Mouse (Mus musculus): ENCODE results near the gene Epb41l4b. TPM values are rescaled to one million over a fixed set of nuclear protein-coding genes. Genes with fewer than 3 reads are reported as not detected.

Gene Epb41l4b
- polyA plus RNA-seq, 1 experiment from 2014 or later: 2.3 TPM

- Histone ChIP-seq H3K9me3 (no peaks in the 10 kb centered on the region), H3K36me3 (no peaks in the 10 kb centered on the region), H3K9ac (replicated peaks) (no peak overlapping the region), H3K4me1 (replicated peaks) (no peaks in the 10 kb centered on the region), H3K4me2 (replicated peaks) (no peak overlapping the region), H3K27me3 (no peaks in the 10 kb centered on the region), H3K27ac (no peak overlapping the region), H3K4me3 (replicated peaks) (no peak overlapping the region)
- peak; percentile 50 for ATAC-seq
- WGBS: 26% methylated on average over 5 of the region's 5 CpGs
Observed at GRCm38 (mm10) chr4:57017229-57017628, 126.0 kb downstream of the Epb41l4b start.

GRCm38 (mm10) chr4:57016366-57017171 lies 126.7 kb downstream of the Epb41l4b start:
- ATAC-seq: peak; percentile 53
- no peak overlapping the region; the same call in 1 of the 2 replicates for H3K9ac ChIP-seq (replicated peaks)
- no peak overlapping the region for H3K4me3 ChIP-seq (replicated peaks)
- no peaks in the 10 kb centered on the region for H3K4me1 ChIP-seq (replicated peaks)
- H3K9me3 ChIP-seq: no peaks in the 10 kb centered on the region
- WGBS: 50% methylated on average over 18 of the region's 18 CpGs
- H3K36me3 ChIP-seq: no peaks in the 10 kb centered on the region
- H3K27ac ChIP-seq: no peak overlapping the region
- no peaks in the 10 kb centered on the region for H3K27me3 ChIP-seq
- H3K4me2 ChIP-seq (replicated peaks): no peak overlapping the region

DNA sequence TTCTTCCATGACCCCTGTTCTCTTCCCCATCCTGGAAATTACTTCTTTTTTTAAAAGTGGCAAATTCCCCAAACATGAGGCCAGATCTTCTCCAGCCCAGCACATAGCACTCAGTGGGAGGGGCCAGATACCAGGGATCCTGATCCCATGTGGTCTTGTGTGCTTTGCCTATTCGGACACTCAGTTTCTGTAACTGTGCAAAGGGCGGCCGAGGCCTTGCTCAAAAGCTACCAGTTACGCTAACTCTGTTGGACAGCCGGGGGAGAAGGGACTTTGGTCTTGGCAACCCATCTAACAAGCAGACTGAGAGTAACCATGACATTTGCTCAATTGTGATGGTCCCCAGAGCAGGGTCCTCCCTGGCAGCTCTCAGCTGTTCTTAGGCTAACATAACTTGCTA lies 128.2 kb downstream of the Epb41l4b start:
- Histone ChIP-seq H3K27ac (no peak overlapping the region), H3K9ac (replicated peaks) (no peak overlapping the region), H3K27me3 (no peaks in the 10 kb centered on the region), H3K4me1 (replicated peaks) (no peaks in the 10 kb centered on the region), H3K4me3 (replicated peaks) (no peak overlapping the region), H3K9me3 (no peaks in the 10 kb centered on the region), H3K4me2 (replicated peaks) (no peak overlapping the region), H3K36me3 (no peaks in the 10 kb centered on the region)
- no peak for ATAC-seq
- 93% methylated on average over 5 of the region's 5 CpGs for WGBS

DNA sequence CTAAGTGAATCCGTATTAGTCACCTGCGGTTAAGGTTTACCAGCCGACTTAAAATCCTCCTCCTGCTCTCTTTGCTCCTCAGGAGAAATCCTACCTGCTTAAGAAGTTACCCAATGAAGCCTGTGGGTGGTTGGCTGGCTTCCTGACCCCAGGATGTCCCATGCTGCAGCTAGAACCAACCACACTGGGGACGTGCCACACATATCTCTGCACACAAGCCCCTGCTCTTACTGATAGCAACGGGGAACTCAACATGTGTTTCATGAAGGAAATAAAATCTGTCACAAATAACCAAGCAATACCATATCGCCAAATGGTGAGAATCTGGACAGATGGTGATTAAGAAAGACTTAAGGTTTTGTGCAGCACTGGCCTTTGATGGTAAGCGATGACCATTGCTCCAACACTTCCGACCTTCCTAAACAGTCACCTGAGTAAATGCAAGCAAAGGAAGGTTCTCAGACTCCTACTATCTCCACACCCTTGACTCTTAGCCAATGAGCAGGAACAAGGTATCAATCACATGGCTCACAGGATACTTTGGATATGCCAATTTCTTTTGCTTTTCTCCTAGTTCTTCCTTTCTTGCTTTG lies 131.7 kb downstream of the Epb41l4b start:
- no peaks in the 10 kb centered on the region for H3K9me3 ChIP-seq
- H3K4me1 ChIP-seq (replicated peaks): no peaks in the 10 kb centered on the region
- no peak overlapping the region for H3K4me2 ChIP-seq (replicated peaks)
- no peak overlapping the region for H3K4me3 ChIP-seq (replicated peaks)
- WGBS: 75% methylated on average over 8 of the region's 8 CpGs
- no peak overlapping the region for H3K27ac ChIP-seq
- no peak for ATAC-seq
- H3K27me3 ChIP-seq: no peaks in the 10 kb centered on the region
- no peaks in the 10 kb centered on the region for H3K36me3 ChIP-seq
- no peak overlapping the region for H3K9ac ChIP-seq (replicated peaks)

DNA sequence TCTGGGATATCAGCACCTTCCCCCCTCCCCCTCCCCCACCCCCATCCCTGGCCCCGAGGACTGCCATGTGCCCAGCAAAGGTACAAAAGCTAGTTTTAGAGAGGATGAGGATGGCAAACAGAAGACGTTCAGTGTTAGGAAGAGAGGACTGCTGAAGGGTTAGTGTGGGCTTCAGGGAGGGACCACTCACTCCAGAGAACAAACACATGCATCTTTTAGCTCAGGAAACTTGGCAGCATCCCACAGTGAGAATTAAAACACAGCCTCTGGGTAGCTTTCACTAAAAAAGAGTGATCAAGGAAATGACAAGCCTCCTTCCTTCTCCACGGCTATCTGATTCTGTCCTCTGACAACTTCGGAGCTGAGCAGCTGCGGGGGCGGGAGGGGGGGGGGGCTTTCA lies 132.3 kb downstream of the Epb41l4b start:
- Histone ChIP-seq H3K4me3 (replicated peaks) (no peak overlapping the region), H3K36me3 (no peaks in the 10 kb centered on the region), H3K9me3 (no peaks in the 10 kb centered on the region), H3K4me1 (replicated peaks) (no peaks in the 10 kb centered on the region), H3K9ac (replicated peaks) (no peak overlapping the region), H3K27me3 (no peaks in the 10 kb centered on the region), H3K27ac (no peak overlapping the region), H3K4me2 (replicated peaks) (no peak overlapping the region)
- 21% methylated on average over 6 of the region's 6 CpGs for WGBS
- no peak for ATAC-seq

DNA sequence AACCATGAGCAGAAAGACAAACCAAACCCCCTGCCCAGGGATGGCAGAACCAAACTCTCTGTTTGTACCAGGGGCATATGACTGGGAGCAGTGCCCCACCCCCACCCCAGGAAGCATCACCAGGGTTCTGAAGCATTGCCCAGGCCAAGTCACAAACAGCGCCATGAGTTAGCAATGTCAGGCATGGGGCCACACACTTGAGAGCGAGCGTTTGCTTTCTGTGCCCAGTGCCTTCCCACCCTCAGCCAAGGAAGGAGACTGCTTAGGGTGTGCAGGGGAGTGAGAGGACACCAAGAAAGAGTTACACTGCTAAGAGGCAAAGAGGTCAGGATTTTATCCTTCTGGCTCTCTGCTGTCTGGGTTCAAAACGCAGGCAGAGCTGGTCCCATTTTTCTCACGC lies 132.8 kb downstream of the Epb41l4b start:
- Histone ChIP-seq H3K27ac (no peak overlapping the region), H3K9ac (replicated peaks) (no peak overlapping the region), H3K4me2 (replicated peaks) (no peak overlapping the region), H3K27me3 (no peaks in the 10 kb centered on the region), H3K9me3 (no peaks in the 10 kb centered on the region), H3K4me3 (replicated peaks) (no peak overlapping the region), H3K36me3 (no peaks in the 10 kb centered on the region), H3K4me1 (replicated peaks) (no peaks in the 10 kb centered on the region)
- WGBS: 50% methylated on average over 5 of the region's 5 CpGs
- ATAC-seq: peak; percentile 9; the same call in 1 of the 2 replicates

DNA sequence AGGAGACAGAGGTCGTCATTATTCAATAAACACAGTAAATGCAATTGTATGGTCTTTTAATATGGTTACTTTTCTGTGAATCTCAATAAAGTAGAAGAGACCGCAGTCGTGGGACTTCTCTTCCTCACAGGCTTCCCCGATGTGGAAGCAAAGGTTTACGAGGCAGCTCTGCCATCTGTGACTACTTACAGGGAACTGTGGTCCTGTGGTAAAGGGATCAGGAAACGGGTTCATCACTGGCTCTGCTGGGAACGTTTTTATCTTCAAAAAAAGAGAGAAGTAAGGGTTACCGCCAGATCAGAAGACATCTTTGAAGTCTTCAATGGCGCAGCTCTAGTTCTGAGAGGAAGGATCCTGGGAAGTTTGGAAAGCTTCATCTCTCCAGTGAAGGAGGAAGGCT lies 135.5 kb downstream of the Epb41l4b start:
- no peak overlapping the region for H3K4me3 ChIP-seq (replicated peaks)
- H3K4me1 ChIP-seq (replicated peaks): no peaks in the 10 kb centered on the region
- no peak for ATAC-seq
- H3K27ac ChIP-seq: no peak overlapping the region
- WGBS: 86% methylated on average over 9 of the region's 9 CpGs
- H3K9ac ChIP-seq (replicated peaks): no peak overlapping the region
- H3K4me2 ChIP-seq (replicated peaks): no peak overlapping the region
- no peaks in the 10 kb centered on the region for H3K9me3 ChIP-seq
- no peaks in the 10 kb centered on the region for H3K36me3 ChIP-seq
- no peaks in the 10 kb centered on the region for H3K27me3 ChIP-seq

GRCm38 (mm10) chr4:57005011-57005410 lies 138.2 kb downstream of the Epb41l4b start:
- H3K36me3 ChIP-seq: no peaks in the 10 kb centered on the region
- H3K27me3 ChIP-seq: no peaks in the 10 kb centered on the region
- 78% methylated on average over 8 of the region's 8 CpGs for WGBS
- H3K9me3 ChIP-seq: no peaks in the 10 kb centered on the region
- no peak overlapping the region for H3K4me3 ChIP-seq (replicated peaks)
- no peak overlapping the region for H3K9ac ChIP-seq (replicated peaks)
- no peaks in the 10 kb centered on the region for H3K4me1 ChIP-seq (replicated peaks)
- ATAC-seq: 0 out of 2 replicates have a peak, but pooled peaks have one; percentile 24
- no peak overlapping the region for H3K27ac ChIP-seq
- no peak overlapping the region for H3K4me2 ChIP-seq (replicated peaks)

DNA sequence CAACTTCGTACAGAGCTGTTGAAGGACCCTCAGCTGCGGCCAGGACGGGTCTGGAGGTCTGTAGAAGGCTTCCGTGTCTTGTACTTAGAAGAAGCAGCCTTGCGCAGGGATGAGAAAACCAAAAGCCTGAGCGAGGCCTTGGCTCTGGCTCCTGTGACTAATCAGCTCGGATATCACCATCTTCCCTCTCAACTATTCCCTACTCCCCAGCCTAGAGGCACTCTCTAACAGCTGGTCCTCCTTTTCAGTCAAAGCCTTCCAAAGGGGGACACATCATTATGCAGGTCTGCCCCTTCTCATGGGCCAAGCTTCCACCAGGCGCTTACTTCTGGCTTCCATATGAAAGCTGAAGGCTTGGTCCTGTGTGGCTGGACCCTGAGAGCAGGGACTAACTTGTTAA lies 139.4 kb downstream of the Epb41l4b start:
- Histone ChIP-seq H3K27me3 (no peaks in the 10 kb centered on the region), H3K9ac (replicated peaks) (no peak overlapping the region), H3K9me3 (no peaks in the 10 kb centered on the region), H3K4me1 (replicated peaks) (no peaks in the 10 kb centered on the region), H3K36me3 (no peaks in the 10 kb centered on the region), H3K4me3 (replicated peaks) (no peak overlapping the region), H3K4me2 (replicated peaks) (no peak overlapping the region), H3K27ac (no peak overlapping the region)
- no peak for ATAC-seq
- 82% methylated on average over 8 of the region's 8 CpGs for WGBS

GRCm38 (mm10) chr4:57002751-57003150 lies 140.5 kb downstream of the Epb41l4b start:
- no peaks in the 10 kb centered on the region for H3K27me3 ChIP-seq
- no peak overlapping the region for H3K4me3 ChIP-seq (replicated peaks)
- H3K36me3 ChIP-seq: no peaks in the 10 kb centered on the region
- H3K9ac ChIP-seq (replicated peaks): no peak overlapping the region
- no peak overlapping the region for H3K27ac ChIP-seq
- 83% methylated on average over 3 of the region's 3 CpGs for WGBS
- H3K4me1 ChIP-seq (replicated peaks): no peaks in the 10 kb centered on the region
- no peak for ATAC-seq
- no peaks in the 10 kb centered on the region for H3K9me3 ChIP-seq
- no peak overlapping the region for H3K4me2 ChIP-seq (replicated peaks)

DNA sequence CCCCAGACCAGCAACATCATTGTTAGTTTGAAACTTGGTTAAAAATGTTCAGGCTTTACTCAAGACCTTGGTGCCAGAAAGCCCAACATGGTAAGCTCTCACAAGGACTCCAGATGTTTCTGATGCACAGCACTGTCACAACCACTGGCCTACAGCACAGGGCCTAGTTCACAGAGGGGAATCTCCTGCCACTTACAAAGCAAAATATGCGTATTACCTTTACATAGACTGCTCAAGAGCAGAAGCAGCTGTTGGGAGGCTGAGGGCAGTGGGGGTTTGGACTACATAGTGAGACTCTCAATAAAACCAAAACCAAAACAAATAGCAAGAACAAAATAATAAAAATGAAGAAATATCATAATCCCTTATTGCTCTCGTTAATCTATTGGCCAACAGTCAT lies 141.8 kb downstream of the Epb41l4b start:
- H3K27me3 ChIP-seq: no peaks in the 10 kb centered on the region
- WGBS: 91% methylated on average over 2 of the region's 2 CpGs
- no peaks in the 10 kb centered on the region; the same call in 1 of the 2 replicates for H3K36me3 ChIP-seq
- no peak overlapping the region for H3K4me3 ChIP-seq (replicated peaks)
- H3K9ac ChIP-seq (replicated peaks): no peak overlapping the region
- no peak for ATAC-seq
- no peak overlapping the region for H3K27ac ChIP-seq
- H3K9me3 ChIP-seq: no peaks in the 10 kb centered on the region
- no peak overlapping the region for H3K4me2 ChIP-seq (replicated peaks)
- H3K4me1 ChIP-seq (replicated peaks): no peaks in the 10 kb centered on the region

DNA sequence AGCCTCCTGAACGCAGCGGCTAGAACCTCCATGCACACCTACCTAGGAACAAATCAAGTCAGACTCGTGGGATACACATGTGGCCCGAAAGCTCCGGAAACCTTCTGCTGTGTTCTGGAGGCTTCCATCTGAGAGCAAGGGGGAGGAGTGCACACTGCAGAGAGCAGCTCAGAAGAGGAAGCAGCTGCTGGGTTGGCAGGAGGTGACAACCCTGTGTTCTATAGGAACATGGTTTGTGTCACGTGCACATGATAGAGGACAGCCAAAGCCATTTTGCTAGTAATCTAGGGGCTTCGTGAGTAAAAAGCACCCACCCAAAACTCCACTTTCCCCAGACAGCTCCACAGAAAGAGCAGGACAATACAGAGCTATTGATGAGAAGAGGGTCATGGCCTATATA lies 149.9 kb downstream of the Epb41l4b start:
- no peaks in the 10 kb centered on the region for H3K9me3 ChIP-seq
- no peak for ATAC-seq
- peaks cover 7% of the 10 kb centered on the region for H3K4me1 ChIP-seq (replicated peaks)
- peaks cover 22% of the 10 kb centered on the region for H3K27me3 ChIP-seq
- H3K4me2 ChIP-seq (replicated peaks): no peak overlapping the region
- no peak overlapping the region for H3K4me3 ChIP-seq (replicated peaks)
- no peak overlapping the region for H3K9ac ChIP-seq (replicated peaks)
- WGBS: 86% methylated on average over 7 of the region's 7 CpGs
- no peaks in the 10 kb centered on the region; the same call in 1 of the 2 replicates for H3K36me3 ChIP-seq
- no peak overlapping the region for H3K27ac ChIP-seq
